Mouse (Mus musculus) heart, embryonic 11.5 days (tissue): Measurements from ENCODE around the gene Tfb1m. TPM values are rescaled to one million over a fixed set of nuclear protein-coding genes. Genes with fewer than 3 reads are reported as not detected.

ENCODE experiments used
- polyA plus RNA-seq: library from polyadenylated mRNA; unstranded; fragments of >200 nt; fragmentation: Nextera tagmentation; extraction: Ambion mirVana; gene quantifications from 2 replicates; pipeline ENCODE4 v1.2.1, GENCODE M21; 2014

Gene Tfb1m
- polyA plus RNA-seq, 1 experiment from 2014 or later, result 21.0 TPM

Other genes with a start within 250 kb of the Tfb1m start
- gene Tiam2, start 231.2 kb downstream of the Tfb1m start, polyA plus RNA-seq, result 3.2 and 4.4 TPM in 2 replicates
- not detected in 2 replicates for gene Cldn20, start 25.2 kb downstream of the Tfb1m start, polyA plus RNA-seq
- gene Nox3, start 138.5 kb upstream of the Tfb1m start, polyA plus RNA-seq, result not detected in 2 replicates